Mouse (Mus musculus) hindbrain, embryonic 13.5 days (tissue): ENCODE measurements around the gene Foxn3. TPM values are rescaled to one million over a fixed set of nuclear protein-coding genes. Genes with fewer than 3 reads are reported as not detected.

Source experiments
- ATAC-seq: fragments of 200-750 bp; cut with Nextera tagmentation; 2 replicates; pipeline ENCODE4 v1.8.0; 2017; ENCODE audit warnings: moderate TSS enrichment; ENCODE audit not compliant: low FRiP score
- H3K27ac ChIP-seq: fragments of 300-500 bp; sonication (generic); 2 replicates; pipeline ENCODE4 v1.5.1; 2015; ENCODE audit warnings: inconsistent platforms, mild to moderate bottlenecking, moderate library complexity
- H3K27me3 ChIP-seq: fragments of 300-500 bp; sonication (generic); 2 replicates; pipeline ENCODE4 v1.6.1; 2015; ENCODE audit warnings: mild to moderate bottlenecking, inconsistent platforms
- H3K36me3 ChIP-seq: fragments of 300-500 bp; sonication (generic); 2 replicates; pipeline ENCODE4 v1.6.1; 2015; ENCODE audit warnings: mild to moderate bottlenecking, inconsistent platforms
- H3K4me1 ChIP-seq: fragments of 300-500 bp; sonication (generic); replicated peaks from 2 replicates; pipeline ENCODE4 v1.6.1; 2015; ENCODE audit warnings: inconsistent platforms
- H3K4me2 ChIP-seq: fragments of 300-500 bp; sonication (generic); 2 replicates; pipeline ENCODE4 v1.6.1; 2015; ENCODE audit warnings: inconsistent platforms, mild to moderate bottlenecking, moderate library complexity
- H3K4me3 ChIP-seq: fragments of 300-500 bp; sonication (generic); 2 replicates; pipeline ENCODE4 v1.5.1; 2015; ENCODE audit warnings: mild to moderate bottlenecking, inconsistent platforms
- H3K9ac ChIP-seq: fragments of 300-500 bp; sonication (generic); 2 replicates; pipeline ENCODE4 v1.6.1; 2015; ENCODE audit warnings: mild to moderate bottlenecking, inconsistent platforms
- H3K9me3 ChIP-seq: fragments of 300-500 bp; sonication (generic); 2 replicates; pipeline ENCODE4 v1.6.1; 2016; ENCODE audit warnings: inconsistent platforms
- WGBS: fragments of 180-500 bp; shearing (Covaris S2); methylation state at CpG from one replicate; pipeline ENCODE4 v1.1.7; 2015; 5-methylcytosine and 5-hydroxymethylcytosine counted together
- polyA plus RNA-seq: library from polyadenylated mRNA; unstranded; fragments of >200 nt; fragmentation: Nextera tagmentation; extraction: Ambion mirVana; gene quantifications from 2 replicates; pipeline ENCODE4 v1.2.1, GENCODE M21; 2015

Gene Foxn3
- polyA plus RNA-seq, 1 experiment from 2014 or later = 83.6 TPM

GRCm38 (mm10) chr12:99403004-99403403 is 160.4 kb downstream of the Foxn3 start:
- Histone ChIP-seq H3K27me3 (no peaks in the 10 kb centered on the region), H3K9ac (no peak overlapping the region), H3K27ac (no peak overlapping the region), H3K4me1 (peaks cover 15% of the 10 kb centered on the region), H3K4me2 (no peak overlapping the region), H3K9me3 (no peaks in the 10 kb centered on the region), H3K4me3 (no peak overlapping the region), H3K36me3 (no peaks in the 10 kb centered on the region)
- no peak for ATAC-seq
- 96% methylated on average over 5 of the region's 5 CpGs for WGBS

DNA sequence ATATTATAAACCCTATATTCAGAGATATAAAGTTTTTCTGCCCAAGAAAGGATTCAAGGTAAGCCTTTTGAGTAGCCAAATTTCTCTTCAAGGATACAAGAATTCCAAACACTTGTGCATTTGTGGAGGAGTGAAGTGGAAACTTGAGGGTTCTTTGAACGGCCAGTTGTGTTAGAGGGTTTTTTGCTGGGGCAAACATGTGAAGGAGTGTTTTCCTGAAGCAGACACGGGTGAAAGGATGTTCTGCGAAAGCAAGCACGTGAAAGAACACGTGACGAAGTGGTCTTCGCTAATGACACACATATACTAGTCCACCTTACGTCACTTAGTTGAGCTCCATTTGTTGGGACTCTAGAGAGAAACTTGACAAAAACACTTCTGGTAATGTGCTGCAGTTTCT is 162.5 kb downstream of the Foxn3 start:
- WGBS = 94% methylated on average over 8 of the region's 8 CpGs
- H3K36me3 ChIP-seq = no peaks in the 10 kb centered on the region

DNA sequence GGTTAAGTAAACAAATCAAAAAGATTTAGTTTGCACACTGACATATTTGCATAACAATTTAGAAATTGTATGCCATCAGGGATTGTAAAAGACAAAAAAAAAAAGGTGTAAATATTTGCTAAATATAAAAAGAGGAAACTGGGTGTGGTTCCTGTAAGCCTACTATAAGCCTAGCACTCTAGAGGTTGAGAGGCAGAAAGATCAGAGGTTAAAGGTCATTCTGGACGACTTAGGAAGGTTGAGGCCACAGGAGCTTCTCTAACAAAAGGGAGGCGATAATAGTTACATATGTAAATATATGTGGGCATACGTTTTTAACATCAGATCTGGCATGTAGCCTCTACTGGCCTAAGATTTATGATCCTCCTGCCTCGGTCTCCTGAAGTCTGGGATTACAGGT is 163.8 kb downstream of the Foxn3 start:
- no peak overlapping the region for H3K4me3 ChIP-seq
- H3K9me3 ChIP-seq = no peaks in the 10 kb centered on the region
- no peak for ATAC-seq
- H3K4me1 ChIP-seq = no peaks in the 10 kb centered on the region; the same call in 1 of the 2 replicates
- H3K36me3 ChIP-seq = no peaks in the 10 kb centered on the region
- WGBS = 74% methylated on average over 4 of the region's 4 CpGs
- no peak overlapping the region for H3K9ac ChIP-seq
- H3K27me3 ChIP-seq = no peaks in the 10 kb centered on the region
- no peak overlapping the region for H3K27ac ChIP-seq
- no peak overlapping the region for H3K4me2 ChIP-seq

More for the DNA sequence above, 162.5 kb downstream of the Foxn3 start:
- Histone ChIP-seq H3K27ac (no peak overlapping the region), H3K4me3 (no peak overlapping the region), H3K4me2 (no peak overlapping the region), H3K9me3 (no peaks in the 10 kb centered on the region), H3K9ac (no peak overlapping the region), H3K4me1 (no peaks in the 10 kb centered on the region; the same call in 1 of the 2 replicates), H3K27me3 (no peaks in the 10 kb centered on the region)
- no peak for ATAC-seq

DNA sequence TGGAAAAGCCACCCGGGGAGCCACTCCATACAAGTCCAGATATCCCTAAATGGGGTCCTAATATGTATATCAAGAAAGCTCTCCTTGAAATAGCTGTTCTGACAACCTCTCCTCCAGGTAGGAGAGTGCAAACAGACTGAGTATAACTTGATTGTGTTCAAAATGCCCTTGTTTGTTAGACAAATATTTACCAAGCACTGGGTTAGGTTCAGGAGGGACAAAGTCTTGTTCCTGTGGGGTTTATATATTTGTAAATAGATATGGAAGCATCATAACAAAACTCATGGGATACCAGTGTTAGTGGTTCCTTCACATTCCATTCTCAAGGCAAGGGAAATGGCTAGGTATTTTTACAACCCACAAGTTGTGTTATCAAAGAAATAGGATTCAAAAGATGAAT is 166.9 kb downstream of the Foxn3 start:
- Histone ChIP-seq H3K36me3 (no peaks in the 10 kb centered on the region), H3K27ac (no peak overlapping the region), H3K27me3 (no peaks in the 10 kb centered on the region), H3K9me3 (no peaks in the 10 kb centered on the region), H3K4me2 (no peak overlapping the region), H3K9ac (no peak overlapping the region), H3K4me3 (no peak overlapping the region), H3K4me1 (peaks cover 13% of the 10 kb centered on the region)
- ATAC-seq = no peak
- 94% methylated on average over 1 of the region's 1 CpGs for WGBS

GRCm38 (mm10) chr12:99395082-99395481 is 168.3 kb downstream of the Foxn3 start:
- H3K27ac ChIP-seq = no peak overlapping the region
- WGBS = 83% methylated on average over 3 of the region's 3 CpGs
- ATAC-seq = no peak

GRCm38 (mm10) chr12:99394676-99395075 is 168.7 kb downstream of the Foxn3 start:
- WGBS = 72% methylated on average over 5 of the region's 5 CpGs
- Histone ChIP-seq H3K4me3 (no peak overlapping the region), H3K9me3 (no peaks in the 10 kb centered on the region), H3K9ac (no peak overlapping the region), H3K4me2 (no peak overlapping the region), H3K4me1 (peaks cover 30% of the 10 kb centered on the region), H3K27ac (no peak overlapping the region), H3K36me3 (no peaks in the 10 kb centered on the region), H3K27me3 (no peaks in the 10 kb centered on the region)
- ATAC-seq = no peak

More at GRCm38 (mm10) chr12:99395082-99395481, 168.3 kb downstream of the Foxn3 start:
- no peak overlapping the region for H3K9ac ChIP-seq
- peaks cover 27% of the 10 kb centered on the region for H3K4me1 ChIP-seq
- H3K27me3 ChIP-seq = no peaks in the 10 kb centered on the region
- H3K36me3 ChIP-seq = no peaks in the 10 kb centered on the region
- H3K4me3 ChIP-seq = no peak overlapping the region
- H3K9me3 ChIP-seq = no peaks in the 10 kb centered on the region
- no peak overlapping the region for H3K4me2 ChIP-seq

GRCm38 (mm10) chr12:99393867-99394630 is 169.3 kb downstream of the Foxn3 start:
- no peaks in the 10 kb centered on the region for H3K27me3 ChIP-seq
- H3K9me3 ChIP-seq = no peaks in the 10 kb centered on the region
- 49% methylated on average over 11 of the region's 11 CpGs for WGBS
- H3K4me3 ChIP-seq = peak overlapping the region; percentile 95
- peak overlapping the region; percentile 93 for H3K27ac ChIP-seq
- no peaks in the 10 kb centered on the region for H3K36me3 ChIP-seq
- peak overlapping the region; percentile 92 for H3K9ac ChIP-seq
- peak overlapping the region; percentile 84 for H3K4me2 ChIP-seq
- peaks cover 30% of the 10 kb centered on the region for H3K4me1 ChIP-seq
- no peak for ATAC-seq

- H3K9ac ChIP-seq = peak overlapping the region; percentile 92
- peak overlapping the region; percentile 95 for H3K4me3 ChIP-seq
- peak overlapping the region; percentile 93 for H3K27ac ChIP-seq
- peaks cover 7% of the 10 kb centered on the region for H3K36me3 ChIP-seq
- ATAC-seq = peak; percentile 90
- H3K4me2 ChIP-seq = peak overlapping the region; percentile 84
- H3K9me3 ChIP-seq = no peaks in the 10 kb centered on the region
- no peaks in the 10 kb centered on the region for H3K27me3 ChIP-seq
- WGBS = 1% methylated on average over 60 of the region's 71 CpGs
- H3K4me1 ChIP-seq = peaks cover 30% of the 10 kb centered on the region
Measured at GRCm38 (mm10) chr12:99392944-99393866, 170.2 kb downstream of the Foxn3 start.

DNA sequence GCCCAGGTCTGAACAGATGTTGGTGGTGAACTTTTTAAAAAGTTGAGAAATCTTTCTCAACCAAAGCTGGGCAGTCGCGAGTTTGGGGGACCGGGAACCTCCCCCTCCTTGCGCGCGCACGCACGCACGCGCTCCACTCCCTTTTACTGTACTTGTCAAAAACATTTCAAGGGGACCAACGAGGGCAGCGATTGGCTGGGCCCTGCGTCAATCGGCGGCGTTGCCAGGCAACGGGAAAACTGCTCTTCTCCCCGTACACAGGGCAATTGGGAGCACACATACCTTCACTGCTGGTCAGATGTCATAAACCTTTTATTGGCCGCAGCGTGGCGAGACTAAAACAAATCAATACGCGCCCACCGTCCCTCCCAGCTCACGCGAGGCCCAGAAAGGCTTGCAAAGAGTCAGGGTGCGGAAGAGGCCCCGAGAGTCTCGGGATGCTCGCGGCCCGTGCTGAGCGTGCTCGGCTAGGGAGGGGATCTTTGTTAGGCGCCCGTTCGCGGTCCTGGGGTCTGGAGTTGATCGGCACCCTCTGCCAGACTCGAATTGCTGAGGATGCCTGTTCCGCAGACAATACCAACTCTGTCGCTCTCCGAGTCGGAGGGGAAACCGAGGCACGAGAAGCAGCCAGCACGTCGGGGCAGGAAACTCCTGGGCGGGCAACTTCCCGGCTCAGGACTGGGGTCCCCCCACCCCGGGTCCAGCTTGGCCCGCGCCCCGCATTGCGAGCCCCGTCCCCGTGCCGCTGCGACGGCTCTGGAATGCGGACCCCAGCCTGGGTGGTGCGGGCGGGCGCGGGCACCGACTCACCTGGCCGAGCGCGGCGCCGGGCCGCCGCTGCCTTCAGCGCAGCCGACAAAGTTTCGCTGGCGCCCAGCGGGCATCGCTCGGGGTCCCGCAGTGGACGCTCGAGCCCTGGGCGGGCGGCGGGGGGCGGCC is 171.2 kb downstream of the Foxn3 start:
- peak overlapping the region; percentile 95 for H3K4me3 ChIP-seq
- under 1% methylated on average over 65 of the region's 87 CpGs for WGBS
- H3K9ac ChIP-seq = peak overlapping the region; percentile 92
- ATAC-seq = peak; percentile 90
- peaks cover 13% of the 10 kb centered on the region for H3K36me3 ChIP-seq
- H3K27me3 ChIP-seq = no peaks in the 10 kb centered on the region
- no peaks in the 10 kb centered on the region for H3K9me3 ChIP-seq
- peaks cover 34% of the 10 kb centered on the region for H3K4me1 ChIP-seq
- H3K27ac ChIP-seq = peak overlapping the region; percentile 93
- H3K4me2 ChIP-seq = peak overlapping the region; percentile 84

GRCm38 (mm10) chr12:99390429-99390828 is 173.0 kb downstream of the Foxn3 start:
- WGBS = 76% methylated on average over 5 of the region's 5 CpGs
- Histone ChIP-seq H3K9me3 (no peaks in the 10 kb centered on the region), H3K27ac (no peak overlapping the region), H3K9ac (no peak overlapping the region), H3K27me3 (no peaks in the 10 kb centered on the region), H3K36me3 (peaks cover 16% of the 10 kb centered on the region), H3K4me1 (peaks cover 52% of the 10 kb centered on the region), H3K4me2 (no peak overlapping the region), H3K4me3 (no peak overlapping the region)
- ATAC-seq = no peak

DNA sequence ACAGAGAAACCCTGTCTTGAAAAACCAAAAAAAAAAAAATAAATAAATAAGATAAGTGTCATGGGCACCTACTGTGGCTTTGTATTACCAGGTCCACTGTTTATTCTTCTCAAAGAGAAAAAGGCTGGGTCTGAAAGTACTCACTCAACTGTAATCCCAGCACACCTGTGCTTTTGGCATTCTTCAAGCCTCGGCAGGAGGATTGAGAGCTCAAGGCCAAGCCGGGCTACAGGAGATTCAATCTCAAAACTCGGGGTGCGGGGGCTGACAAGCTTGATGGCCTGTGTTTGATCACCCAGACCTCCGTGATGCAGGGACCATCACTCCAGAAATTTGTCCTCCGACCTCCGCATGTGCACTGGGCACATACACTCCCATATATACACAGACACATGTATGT is 174.1 kb downstream of the Foxn3 start:
- Histone ChIP-seq H3K27me3 (no peaks in the 10 kb centered on the region), H3K36me3 (peaks cover 16% of the 10 kb centered on the region), H3K9ac (no peak overlapping the region), H3K4me1 (peaks cover 54% of the 10 kb centered on the region), H3K27ac (no peak overlapping the region), H3K4me3 (no peak overlapping the region), H3K4me2 (no peak overlapping the region), H3K9me3 (no peaks in the 10 kb centered on the region)
- WGBS = 93% methylated on average over 7 of the region's 7 CpGs
- ATAC-seq = no peak
